Mouse (Mus musculus): ENCODE results near the gene Pgm3. TPM values are rescaled to one million over a fixed set of nuclear protein-coding genes. Genes with fewer than 3 reads are reported as not detected.
"Not testable (repeated sequence)": the region's sequence is repeated elsewhere in the genome, so short reads cannot be mapped to it uniquely, and the experiment has no call there.

Gene Pgm3
- 4.7 and 11.3 TPM in 2 replicates for total RNA-seq (2014; fragmentation: Nextera tagmentation)
- total RNA-seq (2017): 7.3 and 14.8 TPM in 2 replicates

DNA sequence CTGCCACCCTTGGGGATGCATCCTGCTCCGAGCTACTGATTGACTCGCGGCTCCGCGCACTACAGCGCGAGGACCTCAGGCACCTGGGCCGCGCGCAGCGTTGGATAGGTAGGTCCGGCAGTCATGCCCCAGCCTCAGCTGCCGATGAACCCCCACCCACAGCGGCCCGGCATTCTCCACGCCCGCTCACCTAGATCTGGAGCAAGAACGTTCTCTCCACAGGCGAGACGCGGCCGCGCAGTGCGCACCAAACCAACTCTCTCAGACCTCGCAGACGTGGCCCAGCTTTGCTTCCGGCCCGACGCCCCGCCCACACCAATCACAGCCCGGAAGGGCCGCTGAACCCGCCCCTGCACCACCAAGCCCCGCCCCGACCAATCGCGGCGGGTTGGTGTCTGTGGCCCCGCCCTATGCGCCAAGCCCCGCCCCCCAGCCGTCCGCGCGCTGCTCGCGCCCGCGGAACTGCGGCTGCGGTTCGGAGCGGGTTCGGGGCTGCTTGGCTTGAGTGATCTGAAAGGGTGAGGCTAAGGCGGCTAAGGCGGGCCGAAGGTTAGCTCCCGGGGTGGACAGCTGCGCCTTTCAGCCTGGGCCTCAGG is at the start of gene Pgm3, which contains the start of gene Rwdd2a:
Gene Pgm3 (minus strand): TSS at position 303 of the 596 bp plus-strand sequence.
Gene Rwdd2a (plus strand): TSS at position 452 of the 596 bp plus-strand sequence.
- ATAC-seq (replicated peaks; ENCODE audit: low FRiP score, low TSS enrichment, poor library complexity, severe bottlenecking): peak; percentile 96

DNA sequence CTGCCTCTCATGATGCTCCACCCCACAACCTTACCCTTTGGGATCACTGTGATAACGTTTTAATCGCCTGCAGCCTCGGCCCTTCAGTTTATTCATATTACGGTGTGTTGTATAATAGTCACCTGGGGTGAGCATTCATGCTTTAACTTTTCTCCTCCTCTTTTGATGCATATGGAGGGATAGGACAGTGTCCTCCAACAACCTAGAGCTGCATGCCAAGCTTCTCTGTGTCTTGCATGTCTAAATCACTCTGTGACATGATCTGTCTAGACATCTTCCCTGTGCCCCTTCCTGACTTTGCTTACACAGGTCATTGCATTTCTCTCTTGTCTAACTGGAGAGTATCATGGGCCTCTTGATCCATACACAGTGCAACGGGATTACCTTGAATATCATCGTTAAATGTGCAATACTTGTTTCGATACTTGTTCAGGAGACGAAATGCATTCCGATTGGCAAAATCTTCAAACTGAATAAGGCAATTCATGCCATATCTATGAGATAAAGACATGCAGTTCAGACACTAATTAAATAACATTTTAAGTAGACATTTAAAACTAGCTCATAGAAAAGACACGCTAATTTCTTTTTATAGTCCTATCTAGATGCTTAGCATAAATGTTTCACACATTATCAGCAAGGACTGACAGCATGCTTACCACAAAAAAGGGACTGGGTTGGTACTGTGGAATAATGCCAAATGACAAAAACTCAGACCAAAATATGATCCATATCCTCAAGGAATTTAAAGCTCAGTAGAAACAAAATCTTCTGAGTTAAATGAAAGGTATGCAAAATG is 47.9 kb upstream of the Pgm3 start:
- ATAC-seq (replicated peaks; ENCODE audit: low FRiP score, low TSS enrichment, poor library complexity, severe bottlenecking): no peak

DNA sequence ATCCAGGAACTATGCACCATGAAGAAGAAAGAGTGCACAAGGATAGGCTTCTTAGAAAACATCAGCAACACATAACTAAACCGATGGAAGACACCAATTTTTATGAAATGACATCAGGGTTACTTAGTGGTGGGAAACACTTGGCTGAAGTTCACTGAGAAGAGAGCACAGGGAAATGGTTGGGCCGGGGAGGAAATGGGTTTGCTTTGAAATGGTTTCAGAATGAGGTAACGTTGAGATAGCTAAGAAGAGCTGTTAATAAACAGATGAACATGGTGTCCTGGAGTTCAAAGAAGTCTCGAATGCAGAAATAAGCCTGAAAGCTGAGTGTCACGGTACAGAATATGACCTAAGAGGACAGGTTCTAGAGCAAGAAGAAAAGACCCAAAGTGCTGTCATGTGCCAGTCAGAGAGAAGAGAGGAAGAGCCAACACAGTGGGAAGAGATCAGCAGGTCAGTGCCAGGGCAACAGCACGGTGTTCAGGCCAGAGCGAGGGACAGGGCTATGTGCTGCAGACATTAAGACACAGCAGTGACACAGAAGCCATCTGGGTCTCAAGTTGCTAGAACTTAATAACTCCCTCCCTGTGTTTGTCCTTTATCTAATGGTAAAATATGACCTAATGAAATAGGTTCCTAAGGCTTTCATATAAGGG is 46.3 kb upstream of the Pgm3 start:
- ATAC-seq (replicated peaks; ENCODE audit: low FRiP score, low TSS enrichment, poor library complexity, severe bottlenecking): no peak

DNA sequence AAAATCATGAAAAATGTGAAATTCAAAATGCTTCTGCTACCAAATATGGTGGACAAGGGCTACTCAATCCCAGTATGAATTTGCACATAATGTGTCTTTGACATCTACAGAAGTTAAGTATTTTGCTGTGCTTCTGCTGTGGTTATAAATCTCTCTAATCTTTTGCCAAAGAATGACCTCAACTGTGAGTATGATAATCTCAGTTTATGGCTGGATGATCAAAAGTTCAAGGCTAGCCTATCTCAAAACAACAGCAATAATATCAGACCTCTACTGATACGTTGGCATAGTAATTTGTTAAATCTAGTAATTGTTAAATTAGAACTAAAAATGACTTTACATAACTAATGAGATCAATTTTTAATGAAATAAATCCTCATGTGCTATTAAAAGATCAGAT is 44.1 kb upstream of the Pgm3 start:
- no peak for ATAC-seq (replicated peaks; ENCODE audit: low FRiP score, low TSS enrichment, poor library complexity, severe bottlenecking)

DNA sequence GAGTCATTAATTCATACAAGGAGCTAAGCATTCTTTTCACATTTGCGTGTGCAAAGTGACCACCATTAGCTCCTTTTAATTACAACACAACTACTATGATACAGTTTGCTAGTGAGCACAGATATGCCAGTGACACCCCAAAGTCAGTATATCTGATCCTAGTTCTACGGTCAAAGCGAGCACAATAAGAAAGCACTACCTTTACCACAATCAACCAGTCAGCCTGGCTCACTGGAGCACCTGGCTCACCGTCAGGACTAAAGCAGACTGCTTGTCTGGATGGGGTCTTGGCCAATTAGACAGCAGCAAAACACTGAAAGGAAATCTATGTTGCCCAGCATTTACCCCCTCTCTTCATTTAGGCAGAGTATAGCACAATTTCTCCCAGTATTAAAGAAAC is 40.4 kb upstream of the Pgm3 start:
- ATAC-seq (replicated peaks; ENCODE audit: low FRiP score, low TSS enrichment, poor library complexity, severe bottlenecking): no peak

DNA sequence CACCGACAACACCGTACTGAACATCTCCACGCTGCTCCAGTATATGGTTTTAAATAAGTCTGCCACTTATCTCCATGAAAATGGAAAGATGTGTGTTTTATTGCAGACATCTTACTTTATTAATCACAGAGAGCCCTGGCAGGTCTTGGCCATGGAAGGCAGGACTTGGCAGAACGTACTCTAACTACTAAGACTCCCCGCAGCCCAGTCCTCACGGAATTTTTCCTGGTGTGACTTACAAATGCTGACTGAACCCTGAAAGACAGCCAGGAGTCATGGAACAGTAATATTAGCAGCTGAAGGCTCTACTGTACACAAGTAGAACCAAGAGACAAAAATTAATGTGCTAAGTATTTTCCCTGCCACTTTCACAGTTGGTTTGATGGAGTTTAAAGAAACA is 34.1 kb upstream of the Pgm3 start:
- no peak for ATAC-seq (replicated peaks; ENCODE audit: low FRiP score, low TSS enrichment, poor library complexity, severe bottlenecking)

DNA sequence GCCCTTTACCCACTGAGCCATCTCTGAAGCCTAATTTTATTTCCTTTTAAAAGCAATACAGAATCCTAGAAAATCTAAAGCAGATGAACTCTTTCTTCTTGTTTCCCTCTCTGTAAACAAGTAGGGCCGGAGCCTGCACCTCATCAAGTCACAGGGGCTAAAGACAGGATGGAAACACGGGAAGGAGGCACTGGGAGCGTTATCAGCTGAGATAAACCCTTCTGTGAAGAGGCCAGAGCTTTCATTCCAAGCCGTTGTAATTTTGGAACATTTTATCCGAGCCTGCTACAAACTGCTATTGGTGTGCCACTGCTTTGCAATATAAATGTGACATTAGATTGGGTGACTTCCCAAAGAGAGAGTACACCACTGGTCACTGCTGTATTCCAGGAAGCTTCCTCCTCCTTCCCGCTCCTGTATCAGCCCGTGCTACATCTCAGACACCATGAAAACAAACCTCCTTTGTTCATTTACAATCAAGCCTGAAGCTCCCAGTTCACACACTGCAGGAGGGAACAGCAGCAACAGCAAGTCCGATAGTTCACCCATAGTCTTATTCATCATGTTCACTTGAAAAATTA is 28.2 kb upstream of the Pgm3 start:
- ATAC-seq (replicated peaks; ENCODE audit: low FRiP score, low TSS enrichment, poor library complexity, severe bottlenecking): no peak

DNA sequence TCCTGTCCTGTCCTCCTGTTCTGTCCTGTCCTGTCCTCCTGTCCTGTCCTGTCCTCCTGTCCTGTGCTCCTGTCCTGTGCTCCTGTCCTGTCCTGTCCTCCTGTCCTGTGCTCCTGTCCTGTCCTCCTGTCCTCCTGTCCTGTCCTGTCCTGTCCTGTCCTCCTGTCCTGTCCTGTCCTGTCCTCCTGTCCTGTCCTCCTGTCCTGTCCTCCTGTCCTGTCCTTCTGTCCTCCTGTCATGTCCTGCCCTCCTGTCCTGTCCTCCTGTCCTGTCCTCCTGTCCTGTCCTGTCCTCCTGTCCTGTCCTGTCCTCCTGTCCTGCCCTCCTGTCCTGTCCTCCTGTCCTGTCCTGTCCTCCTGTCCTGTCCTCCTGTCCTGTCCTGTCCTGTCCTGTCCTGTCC is 25.3 kb upstream of the Pgm3 start:
- not testable (repeated sequence) for ATAC-seq (replicated peaks; ENCODE audit: low FRiP score, low TSS enrichment, poor library complexity, severe bottlenecking)

DNA sequence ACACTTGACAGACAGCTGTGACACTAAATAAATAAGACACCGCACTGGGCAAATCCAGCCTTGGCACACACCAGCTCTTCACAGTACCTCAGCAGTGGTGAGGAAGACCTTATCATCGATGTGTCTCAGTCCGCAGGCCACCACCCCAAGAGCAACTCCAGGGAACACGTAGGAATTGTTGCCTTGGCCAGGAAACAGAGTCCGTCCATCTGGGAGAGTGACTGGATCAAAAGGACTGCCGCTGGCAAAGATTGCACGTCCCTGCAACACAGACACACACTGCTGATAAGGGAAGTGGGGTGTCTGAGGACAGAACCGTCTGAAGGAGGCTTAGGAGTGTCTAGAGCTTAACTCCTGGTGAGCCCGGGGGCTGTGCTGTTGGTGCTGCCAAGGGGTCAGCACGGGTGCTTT is 22.7 kb upstream of the Pgm3 start:
- ATAC-seq (replicated peaks; ENCODE audit: low FRiP score, low TSS enrichment, poor library complexity, severe bottlenecking): not testable (repeated sequence)

DNA sequence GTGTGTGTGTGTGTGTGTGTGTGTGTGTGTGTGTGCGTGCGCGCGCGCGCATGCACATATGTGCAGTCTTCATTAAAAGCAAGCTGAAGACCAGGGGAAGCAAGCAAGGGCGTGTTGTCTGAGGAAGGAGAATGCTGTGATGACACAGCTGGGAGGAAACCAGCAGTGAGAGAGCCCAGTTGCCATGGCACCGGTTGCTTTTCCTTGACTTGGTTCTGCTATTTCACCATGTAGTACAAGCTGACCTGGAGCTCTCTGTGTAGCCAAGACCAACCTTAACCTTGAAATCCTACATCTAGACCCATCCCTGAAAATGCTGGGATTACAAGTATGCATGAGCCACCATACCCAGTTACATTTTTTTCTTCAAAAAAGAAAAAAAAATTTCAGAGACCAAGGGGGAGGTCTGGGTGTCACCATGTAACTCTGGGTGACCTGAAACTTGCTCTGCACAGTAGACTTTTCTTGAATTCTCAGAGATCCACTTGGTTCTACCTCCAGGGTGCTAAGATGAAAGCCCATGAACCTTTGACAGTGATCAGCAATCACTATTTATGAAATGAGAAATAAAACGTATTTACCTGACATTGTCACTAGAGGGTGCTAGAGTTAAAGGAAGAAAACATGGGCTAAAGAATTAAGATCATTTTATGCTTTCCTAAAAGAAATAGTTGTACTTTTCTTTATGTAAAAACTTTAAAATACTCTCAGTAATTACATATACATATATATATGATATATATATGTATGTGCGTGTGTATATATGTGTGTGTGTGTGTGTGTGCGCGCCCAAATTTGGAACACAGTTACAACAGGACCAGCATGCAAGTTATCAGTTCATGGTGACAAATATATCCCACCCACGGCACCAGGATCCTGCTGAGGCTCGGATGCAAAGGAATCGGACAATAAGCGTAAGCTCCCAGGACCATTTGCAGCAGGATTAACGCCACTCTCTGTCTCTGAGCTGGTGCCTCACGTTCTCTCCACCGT is 21.3 kb upstream of the Pgm3 start:
- peak; percentile 15; the same call in 1 of the 2 replicates for ATAC-seq (replicated peaks; ENCODE audit: low FRiP score, low TSS enrichment, poor library complexity, severe bottlenecking)

DNA sequence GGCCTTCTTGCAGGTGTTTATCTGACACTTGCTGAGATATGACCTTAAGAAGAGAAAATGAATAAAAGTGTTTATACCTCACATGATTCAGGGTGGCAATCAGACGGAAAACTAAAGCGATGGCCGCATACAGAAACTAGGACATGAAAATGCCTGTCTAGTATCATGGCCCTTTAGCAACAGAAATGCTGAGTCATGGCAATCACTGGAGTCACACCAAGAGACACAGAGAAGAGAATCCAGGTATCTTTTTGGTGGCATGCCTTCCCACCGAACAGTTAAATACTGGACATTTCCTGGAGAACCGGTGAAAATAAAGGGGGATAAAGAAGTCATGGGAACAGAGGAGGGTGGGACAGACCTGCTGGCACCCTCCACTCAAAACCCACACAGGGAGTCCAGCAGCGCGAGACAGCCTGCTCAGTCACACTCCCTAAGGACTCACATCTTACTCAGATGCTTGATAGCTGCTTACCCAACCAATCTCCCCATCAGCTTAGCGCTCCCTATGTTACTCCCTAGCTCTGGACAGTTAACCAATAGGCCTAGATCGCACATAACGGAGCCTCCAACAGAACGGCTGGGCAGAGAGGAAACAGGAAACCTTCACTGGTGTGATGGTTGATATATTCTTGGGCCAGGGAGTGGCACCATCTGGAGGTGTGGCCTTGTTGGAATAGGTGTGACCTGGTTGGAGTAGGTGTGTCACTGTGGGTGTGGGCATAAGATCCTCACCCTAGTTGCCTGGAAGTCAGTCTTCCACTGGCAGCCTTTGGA is 15.6 kb upstream of the Pgm3 start:
- no peak for ATAC-seq (replicated peaks; ENCODE audit: low FRiP score, low TSS enrichment, poor library complexity, severe bottlenecking)

DNA sequence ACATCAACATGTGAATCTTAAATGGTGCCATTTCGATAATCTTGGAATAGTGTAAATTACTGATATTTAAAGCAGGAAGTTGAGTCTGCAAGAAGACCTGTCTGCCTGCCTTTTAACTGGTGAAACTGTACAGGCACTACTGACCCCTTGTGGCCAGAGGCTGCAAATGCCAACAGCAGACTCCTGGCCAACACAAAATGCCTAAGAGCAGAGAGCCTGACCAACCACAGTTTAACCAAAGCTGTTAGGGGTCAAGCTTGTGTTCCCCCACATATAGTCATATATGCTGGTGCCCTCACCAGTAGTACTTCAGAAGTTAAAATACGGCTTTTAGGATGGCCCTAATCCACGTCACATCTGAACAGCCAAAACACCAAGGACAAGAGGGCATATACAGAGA is 12.1 kb upstream of the Pgm3 start:
- peak; percentile 92 for ATAC-seq (replicated peaks; ENCODE audit: low FRiP score, low TSS enrichment, poor library complexity, severe bottlenecking)

DNA sequence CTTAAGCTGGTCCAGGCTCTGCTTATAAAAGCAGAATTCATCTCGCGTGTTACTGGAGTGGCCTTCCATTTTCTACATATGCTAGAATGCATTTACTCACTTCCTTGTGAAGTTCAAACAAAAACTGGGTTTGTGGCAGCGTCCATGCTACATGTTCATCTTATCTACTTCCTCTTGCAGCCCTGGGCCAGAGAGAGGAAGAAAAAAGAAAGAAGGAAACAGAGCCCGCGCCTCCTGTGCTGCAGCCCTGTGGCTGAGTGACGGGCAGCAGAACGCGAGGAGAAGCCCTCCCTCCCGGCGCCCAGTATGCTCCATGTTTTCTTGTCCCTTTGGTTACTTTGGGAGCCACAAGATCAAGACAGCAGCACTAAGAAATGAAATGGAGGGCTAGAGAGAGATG is 8.0 kb upstream of the Pgm3 start:
- ATAC-seq (replicated peaks; ENCODE audit: low FRiP score, low TSS enrichment, poor library complexity, severe bottlenecking): peak; percentile 55

DNA sequence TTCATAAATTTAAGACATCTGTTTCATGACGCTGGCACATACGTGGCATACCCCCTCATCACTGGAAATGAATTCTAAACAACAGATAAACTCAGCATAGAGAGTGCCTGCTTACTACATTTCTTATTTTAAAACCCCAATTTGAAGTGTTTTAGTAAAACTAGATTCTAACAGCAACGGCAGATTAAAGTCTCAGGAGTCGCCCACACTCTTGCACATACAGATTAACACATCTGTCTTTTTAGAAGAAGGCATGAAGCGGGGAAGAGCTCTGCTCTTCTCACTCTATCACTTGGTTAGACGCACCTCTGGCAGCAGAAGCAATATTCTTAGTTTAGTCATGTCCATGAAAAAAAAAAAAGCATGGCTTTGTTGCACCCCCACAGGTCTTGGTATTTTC is 3.5 kb upstream of the Pgm3 start:
- no peak for ATAC-seq (replicated peaks; ENCODE audit: low FRiP score, low TSS enrichment, poor library complexity, severe bottlenecking)

DNA sequence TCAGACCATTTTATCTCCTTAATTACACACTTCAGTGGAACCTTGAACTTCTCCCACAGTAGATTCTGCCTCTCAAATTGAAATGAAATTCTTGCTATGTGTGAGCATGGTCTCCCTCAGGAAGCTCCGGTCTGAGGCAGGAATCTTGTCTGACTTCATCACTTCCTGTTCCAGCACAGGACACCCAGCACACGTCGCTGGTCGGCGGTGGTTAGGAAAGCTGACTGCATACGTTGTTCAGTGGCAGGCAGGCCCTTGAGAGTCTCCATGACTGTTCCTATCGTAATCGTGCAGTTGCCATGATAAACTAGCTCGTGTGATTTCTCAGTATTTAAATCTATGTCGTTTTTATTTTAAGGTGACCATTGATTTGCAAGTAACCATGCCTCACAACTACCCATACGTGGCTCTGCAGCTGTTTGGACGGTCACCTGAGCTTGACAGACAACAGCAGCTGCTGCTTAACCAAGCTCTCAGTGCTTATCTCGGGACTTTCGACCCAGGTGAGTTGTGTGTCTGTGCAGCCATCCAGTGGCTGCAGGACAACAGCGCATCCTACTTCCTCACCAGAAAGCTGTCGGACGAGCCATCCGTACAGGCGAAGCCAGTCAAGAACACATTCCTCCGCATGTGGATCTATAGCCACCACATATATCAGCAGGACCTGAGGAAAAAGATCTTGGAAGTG is 2.1 kb upstream of the Pgm3 start:
- no peak for ATAC-seq (replicated peaks; ENCODE audit: low FRiP score, low TSS enrichment, poor library complexity, severe bottlenecking)

DNA sequence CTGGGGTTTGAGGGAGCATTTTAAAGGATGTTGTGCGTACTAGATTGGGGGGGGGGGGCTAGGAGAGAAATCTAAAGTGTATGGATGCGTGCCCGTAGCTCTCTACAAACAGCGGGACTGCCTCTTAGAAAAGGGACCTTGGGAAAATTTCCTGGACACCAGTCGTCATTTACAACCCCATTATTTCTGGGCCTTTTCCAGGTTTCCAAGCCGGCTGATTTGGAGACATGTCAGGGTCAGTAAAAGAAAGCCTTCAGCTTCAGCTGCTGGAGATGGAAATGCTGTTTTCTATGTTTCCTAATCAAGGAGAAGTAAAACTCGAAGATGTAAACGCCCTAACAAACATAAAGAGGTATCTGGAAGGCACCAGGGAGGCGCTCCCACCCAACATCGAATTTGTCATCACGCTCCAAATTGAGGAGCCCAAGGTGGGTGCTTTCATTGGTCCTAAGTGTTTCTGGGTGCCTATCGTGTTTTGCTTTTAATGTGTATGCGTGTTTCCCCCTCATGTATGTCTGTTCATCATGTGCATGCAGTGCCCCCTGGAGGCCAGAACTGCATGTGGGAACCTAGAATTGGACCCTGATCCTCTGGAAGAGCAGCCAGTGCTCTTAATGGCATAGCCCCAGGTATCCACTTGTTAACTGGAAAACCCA is 1.1 kb upstream of the Pgm3 start:
- peak; percentile 78 for ATAC-seq (replicated peaks; ENCODE audit: low FRiP score, low TSS enrichment, poor library complexity, severe bottlenecking)

DNA sequence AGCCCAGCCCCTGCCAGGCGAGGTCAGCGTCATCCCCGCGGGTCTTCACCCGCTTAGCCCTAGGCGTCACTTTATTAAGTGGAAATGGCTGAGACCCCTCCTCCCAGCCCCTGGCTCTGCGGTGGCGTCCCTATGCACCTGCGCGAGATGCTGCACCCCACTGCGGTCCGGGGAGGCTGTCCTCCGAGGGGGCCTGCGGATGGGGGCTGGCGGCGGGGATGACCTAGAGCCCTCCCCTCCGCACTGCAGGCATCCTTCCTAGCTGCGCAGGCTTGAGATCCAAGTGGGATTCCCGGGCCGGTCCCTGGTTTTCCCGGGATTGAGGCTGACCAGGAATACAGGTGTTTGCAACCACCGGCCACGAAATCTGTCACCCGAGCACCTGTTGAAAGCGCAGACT is 554 bp upstream of the Pgm3 start:
- peak; percentile 45 for ATAC-seq (replicated peaks; ENCODE audit: low FRiP score, low TSS enrichment, poor library complexity, severe bottlenecking)
